Mouse (Mus musculus) MEL-GATA-1-ER (cell line): ENCODE data around the gene Fank1.

Source experiments
- DNase-seq: peaks from one replicate; pipeline ENCODE4 v3.0.0-alpha.2; 2012; ENCODE audit warnings: low read depth; ENCODE audit errors: extremely low read depth

Fank1 gene

GRCm38 (mm10) chr7:133768027-133768426, 8.6 kb upstream of the Fank1 start:
- DNase-seq, result no peak

- no peak for DNase-seq
Observed at GRCm38 (mm10) chr7:133768517-133768916, 8.1 kb upstream of the Fank1 start.

- no peak for DNase-seq
Observed at GRCm38 (mm10) chr7:133775179-133775578, 1.5 kb upstream of the Fank1 start.

GRCm38 (mm10) chr7:133775796-133776625, 650 bp upstream of the Fank1 start:
- peak; percentile 14 for DNase-seq

- no peak for DNase-seq
Observed at GRCm38 (mm10) chr7:133781583-133781982, 4.9 kb downstream of the Fank1 start.

- no peak for DNase-seq
Observed at GRCm38 (mm10) chr7:133781991-133782390, 5.3 kb downstream of the Fank1 start.

GRCm38 (mm10) chr7:133782717-133783435, 6.2 kb downstream of the Fank1 start, which contains the start of gene Dhx32:
TSS of gene Dhx32 (minus strand) at chr7:133782726.
- peak; percentile 89 for DNase-seq

- DNase-seq, result no peak
Observed at GRCm38 (mm10) chr7:133787571-133787970, 10.9 kb downstream of the Fank1 start.

GRCm38 (mm10) chr7:133788147-133788546, 11.5 kb downstream of the Fank1 start:
- no peak for DNase-seq

GRCm38 (mm10) chr7:133790171-133790570, 13.5 kb downstream of the Fank1 start:
- DNase-seq, result no peak

- DNase-seq, result no peak
Observed at GRCm38 (mm10) chr7:133790608-133791229, 14.1 kb downstream of the Fank1 start.

GRCm38 (mm10) chr7:133792771-133793170, 16.1 kb downstream of the Fank1 start:
- no peak for DNase-seq

GRCm38 (mm10) chr7:133793248-133794131, 16.8 kb downstream of the Fank1 start:
- DNase-seq, result no peak

GRCm38 (mm10) chr7:133794720-133795119, 18.1 kb downstream of the Fank1 start:
- no peak for DNase-seq

- DNase-seq, result no peak
Observed at GRCm38 (mm10) chr7:133799928-133800327, 23.3 kb downstream of the Fank1 start.

GRCm38 (mm10) chr7:133801823-133802222, 25.2 kb downstream of the Fank1 start:
- DNase-seq, result no peak

GRCm38 (mm10) chr7:133805614-133806175, 29.0 kb downstream of the Fank1 start:
- no peak for DNase-seq

- no peak for DNase-seq
Observed at GRCm38 (mm10) chr7:133812927-133813326, 36.3 kb downstream of the Fank1 start.

GRCm38 (mm10) chr7:133813331-133813730, 36.7 kb downstream of the Fank1 start:
- DNase-seq, result no peak

GRCm38 (mm10) chr7:133823751-133824150, 47.1 kb downstream of the Fank1 start:
- DNase-seq, result no peak

- peak; percentile 13 for DNase-seq
Observed at GRCm38 (mm10) chr7:133824579-133824978, 47.9 kb downstream of the Fank1 start.
